Mouse (Mus musculus): ENCODE measurements around the gene Frrs1. TPM values are rescaled to one million over a fixed set of nuclear protein-coding genes. Genes with fewer than 3 reads are reported as not detected.
"Not testable (repeated sequence)": the region's sequence is repeated elsewhere in the genome, so short reads cannot be mapped to it uniquely, and the experiment has no call there.

Gene Frrs1
- 8.6 and 10.8 TPM in 2 replicates for total RNA-seq (2017)

DNA sequence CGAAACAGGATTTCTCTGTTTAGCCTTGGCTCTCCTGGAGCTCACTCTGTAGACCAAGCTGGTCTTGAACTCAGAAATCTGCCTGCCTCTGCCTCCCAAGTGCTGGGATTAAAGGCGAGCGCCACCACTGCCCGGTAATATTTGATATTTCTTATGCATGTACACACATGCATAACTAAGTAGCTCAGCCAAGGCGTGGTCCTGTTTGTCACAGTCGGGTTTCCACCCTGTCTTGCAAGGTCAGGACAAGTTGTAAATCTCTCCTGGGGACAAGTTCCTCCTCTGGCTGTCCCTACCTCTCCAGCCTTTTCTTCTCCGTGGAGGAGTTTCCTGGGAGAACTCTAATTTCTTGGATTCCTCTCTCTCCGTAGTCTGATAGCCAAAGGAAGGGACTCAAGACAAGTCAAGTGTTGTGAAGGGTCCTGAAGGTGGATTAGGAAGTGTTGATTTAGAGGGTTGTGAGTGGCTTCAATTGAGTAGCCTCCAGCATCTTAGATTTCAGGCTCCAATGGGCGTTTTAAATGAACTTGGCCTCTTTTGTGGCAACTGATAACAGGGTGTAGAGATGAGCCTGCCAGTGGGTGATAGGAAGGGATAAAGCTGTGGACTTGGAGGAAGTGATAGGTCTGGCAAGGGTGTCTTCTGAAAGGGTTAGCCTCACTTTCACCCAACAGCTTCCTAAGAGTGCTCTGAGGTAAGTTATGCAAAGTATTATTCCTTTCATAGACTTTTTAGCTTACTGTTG lies at the start of gene Frrs1:
Frrs1 (plus strand) TSS at position 524 of the 745 bp plus-strand sequence.
- no peak for ATAC-seq (ENCODE audit: extremely low read depth, insufficient number of reproducible peaks, low FRiP score, poor library complexity, severe bottlenecking)

DNA sequence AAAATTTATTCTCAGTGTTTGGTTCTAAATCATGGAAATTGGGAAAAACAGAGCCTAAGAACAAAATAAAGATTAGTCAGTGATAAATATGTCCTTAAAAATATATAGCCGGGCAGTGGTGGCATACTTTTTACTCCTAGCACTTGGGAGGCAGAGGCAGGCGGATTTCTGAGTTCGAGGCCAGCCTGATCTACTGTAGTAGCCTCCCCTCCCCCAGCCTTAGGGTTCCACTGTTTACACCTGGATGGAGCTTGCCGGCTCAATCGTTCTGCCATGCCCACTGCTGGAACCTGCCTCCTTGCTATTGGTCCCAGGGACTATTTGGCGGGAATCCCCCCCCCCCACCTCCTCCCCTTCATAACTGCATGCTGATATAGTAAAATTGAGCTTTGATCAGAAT lies 48.9 kb upstream of the Frrs1 start:
- not testable (repeated sequence) for ATAC-seq (ENCODE audit: extremely low read depth, insufficient number of reproducible peaks, low FRiP score, poor library complexity, severe bottlenecking)

GRCm38 (mm10) chr3:116812946-116813345 lies 46.3 kb upstream of the Frrs1 start:
- ATAC-seq (ENCODE audit: extremely low read depth, insufficient number of reproducible peaks, low FRiP score, poor library complexity, severe bottlenecking): no peak

GRCm38 (mm10) chr3:116815305-116815797 lies 43.9 kb upstream of the Frrs1 start:
- ATAC-seq (ENCODE audit: extremely low read depth, insufficient number of reproducible peaks, low FRiP score, poor library complexity, severe bottlenecking): no peak

- ATAC-seq (ENCODE audit: extremely low read depth, insufficient number of reproducible peaks, low FRiP score, poor library complexity, severe bottlenecking): no peak
These were observed 43.3 kb upstream of the Frrs1 start for GRCm38 (mm10) chr3:116815916-116816315.

DNA sequence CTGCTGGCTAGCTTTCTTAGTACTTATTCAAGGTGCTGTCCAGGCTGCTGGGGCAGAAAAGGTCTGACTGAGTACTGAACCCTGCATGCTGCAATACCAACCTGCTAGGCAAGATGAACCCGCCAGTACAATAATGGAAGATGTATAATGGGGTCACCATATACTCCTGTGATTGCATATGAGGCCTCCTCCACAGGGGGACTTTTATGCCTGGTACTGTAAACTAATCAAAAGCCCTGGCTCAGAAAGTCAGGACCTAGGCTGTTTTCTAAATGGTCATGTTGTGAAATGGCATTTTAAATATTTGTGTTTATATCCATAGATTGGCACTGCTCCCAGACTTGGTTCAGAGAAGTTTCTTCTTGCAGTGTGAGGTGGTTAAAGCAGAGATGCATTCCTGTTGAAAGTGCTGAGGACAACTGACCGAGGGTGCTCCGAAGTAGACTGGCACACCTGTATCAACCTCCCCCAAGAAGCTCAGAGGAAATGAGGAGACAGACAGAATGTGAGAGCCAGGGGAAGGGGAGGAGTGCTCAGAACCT lies 42.5 kb upstream of the Frrs1 start:
- no peak for ATAC-seq (ENCODE audit: extremely low read depth, insufficient number of reproducible peaks, low FRiP score, poor library complexity, severe bottlenecking)

GRCm38 (mm10) chr3:116817231-116817630 lies 42.0 kb upstream of the Frrs1 start:
- ATAC-seq (ENCODE audit: extremely low read depth, insufficient number of reproducible peaks, low FRiP score, poor library complexity, severe bottlenecking): no peak

DNA sequence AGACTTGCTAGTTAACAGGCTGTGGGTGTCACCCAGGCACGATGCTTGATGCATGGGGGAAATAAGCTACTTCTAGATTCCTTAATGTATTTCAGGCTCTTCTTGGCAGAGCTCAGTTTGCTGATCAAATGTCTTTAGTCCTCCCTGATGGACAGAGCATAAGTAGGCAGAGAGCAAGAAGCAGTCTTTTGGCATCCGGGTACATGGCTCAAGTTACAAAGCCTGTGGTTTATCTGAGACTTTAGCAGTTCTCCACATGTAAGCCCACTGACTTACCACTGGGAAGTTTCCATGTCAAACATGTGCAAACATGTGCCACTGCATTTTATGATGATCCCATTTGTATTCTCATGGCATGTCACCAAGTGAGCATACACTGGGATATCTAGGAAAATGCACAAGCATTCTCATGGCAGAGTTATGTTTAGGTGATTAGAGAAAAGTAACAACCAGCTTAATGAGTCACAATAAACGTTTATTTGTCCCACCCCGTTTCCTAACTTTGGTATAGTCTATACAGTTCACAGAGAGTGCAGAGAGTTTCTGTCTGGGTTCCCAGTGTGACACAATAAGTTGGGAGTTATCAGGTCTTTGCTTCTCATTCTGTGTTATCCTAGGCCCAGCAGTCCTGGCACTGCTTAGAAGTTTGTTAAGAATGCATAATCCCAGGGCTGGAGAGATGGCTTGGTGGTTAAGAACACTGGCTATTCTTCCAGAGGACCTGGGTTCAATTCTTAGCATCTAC lies 32.6 kb upstream of the Frrs1 start:
- no peak for ATAC-seq (ENCODE audit: extremely low read depth, insufficient number of reproducible peaks, low FRiP score, poor library complexity, severe bottlenecking)

GRCm38 (mm10) chr3:116829274-116829920 lies 29.9 kb upstream of the Frrs1 start:
- no peak for ATAC-seq (ENCODE audit: extremely low read depth, insufficient number of reproducible peaks, low FRiP score, poor library complexity, severe bottlenecking)

DNA sequence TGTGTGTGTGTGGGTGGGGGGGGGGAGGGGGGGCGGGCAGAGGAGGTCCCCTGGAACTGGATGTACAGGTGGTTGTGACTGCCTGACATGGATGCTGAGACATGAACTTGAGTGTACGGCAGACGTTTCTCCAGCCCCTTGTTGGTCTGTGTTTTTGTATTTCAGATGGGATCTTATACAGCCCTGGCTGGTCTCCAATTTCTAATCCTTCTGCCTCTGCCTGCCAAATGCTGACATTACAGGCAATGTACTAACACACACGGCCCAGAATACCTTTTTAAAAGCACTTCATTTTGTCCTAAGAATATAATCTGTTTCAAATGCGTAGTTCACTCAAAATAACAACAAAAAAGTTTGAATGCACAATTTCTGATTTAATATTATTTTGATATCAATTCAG lies 27.9 kb upstream of the Frrs1 start:
- no peak for ATAC-seq (ENCODE audit: extremely low read depth, insufficient number of reproducible peaks, low FRiP score, poor library complexity, severe bottlenecking)

DNA sequence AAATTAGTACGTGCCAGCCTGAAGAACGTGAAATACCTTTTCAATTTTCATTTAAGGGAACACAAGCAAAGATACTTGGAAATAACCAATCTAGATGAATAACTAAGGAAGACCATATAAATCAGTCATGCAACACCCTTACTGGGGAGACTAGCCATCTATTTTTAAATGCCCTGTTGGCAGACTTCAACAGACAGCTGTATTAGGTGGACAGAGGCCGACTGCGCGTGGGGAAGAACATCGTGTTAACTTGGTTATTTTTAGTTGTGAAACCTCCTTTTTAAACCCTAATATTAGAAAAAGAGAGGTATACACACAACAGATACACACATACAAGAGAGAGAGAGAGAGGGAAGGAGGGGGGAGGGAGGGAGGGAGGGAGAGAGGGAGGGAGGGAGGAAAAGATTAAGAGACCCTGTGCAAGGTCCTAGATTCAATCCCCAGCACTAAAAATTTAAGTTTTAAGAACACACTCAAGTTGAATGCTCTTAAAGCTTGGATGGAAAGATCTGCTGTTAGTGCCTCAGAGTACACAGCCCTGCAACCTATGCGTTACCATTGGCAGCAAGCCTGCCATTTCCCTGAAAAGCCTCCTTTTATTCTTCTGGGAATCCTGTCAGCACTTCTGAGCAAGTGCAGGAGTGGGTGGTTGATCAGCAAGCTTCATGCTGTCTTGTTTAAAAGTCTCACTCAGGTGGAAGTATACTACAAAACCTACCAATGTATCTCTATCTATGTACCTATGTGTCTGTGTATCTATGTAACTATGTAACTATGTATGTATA lies 26.5 kb upstream of the Frrs1 start:
- ATAC-seq (ENCODE audit: extremely low read depth, insufficient number of reproducible peaks, low FRiP score, poor library complexity, severe bottlenecking): no peak

- no peak for ATAC-seq (ENCODE audit: extremely low read depth, insufficient number of reproducible peaks, low FRiP score, poor library complexity, severe bottlenecking)
These were observed 25.8 kb upstream of the Frrs1 start for GRCm38 (mm10) chr3:116833491-116833890.

DNA sequence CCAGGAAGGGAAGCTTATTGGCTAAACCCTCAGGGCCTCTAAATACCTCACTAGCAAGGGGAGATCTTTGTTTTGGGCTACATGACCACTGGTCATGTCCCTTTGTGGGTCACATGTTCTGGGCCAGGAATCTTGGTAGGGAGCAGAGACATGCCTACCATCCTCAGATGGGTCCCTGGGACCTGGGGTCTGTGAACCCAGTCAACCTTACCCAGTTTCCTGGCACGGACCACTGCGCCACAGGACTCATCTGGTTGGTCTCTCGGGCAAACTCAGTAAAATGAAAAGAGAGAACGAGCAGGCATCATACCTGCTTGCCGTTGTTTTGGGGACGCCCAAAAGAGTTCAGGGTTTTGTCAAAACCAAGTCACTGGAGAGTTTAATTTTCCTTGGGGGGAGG lies 25.0 kb upstream of the Frrs1 start:
- ATAC-seq (ENCODE audit: extremely low read depth, insufficient number of reproducible peaks, low FRiP score, poor library complexity, severe bottlenecking): no peak

DNA sequence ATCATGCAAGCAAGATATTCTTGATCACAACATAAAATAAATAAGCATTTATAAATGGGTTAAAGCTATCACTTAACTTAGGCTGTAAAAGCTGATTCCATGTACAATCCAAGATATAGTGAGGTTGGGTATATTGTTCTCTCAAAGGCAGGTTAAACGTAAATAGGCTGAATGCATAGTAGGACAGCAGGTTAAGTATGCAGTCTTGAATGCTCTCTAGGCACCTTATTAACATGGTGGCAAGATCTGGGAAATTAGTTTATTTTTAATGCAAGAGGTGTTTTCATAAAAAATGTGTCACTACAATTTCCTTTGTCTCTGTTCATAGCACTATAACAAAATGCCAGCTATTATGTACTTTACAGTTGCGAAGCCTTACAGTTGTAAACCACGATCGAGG lies 23.9 kb upstream of the Frrs1 start:
- no peak for ATAC-seq (ENCODE audit: extremely low read depth, insufficient number of reproducible peaks, low FRiP score, poor library complexity, severe bottlenecking)

DNA sequence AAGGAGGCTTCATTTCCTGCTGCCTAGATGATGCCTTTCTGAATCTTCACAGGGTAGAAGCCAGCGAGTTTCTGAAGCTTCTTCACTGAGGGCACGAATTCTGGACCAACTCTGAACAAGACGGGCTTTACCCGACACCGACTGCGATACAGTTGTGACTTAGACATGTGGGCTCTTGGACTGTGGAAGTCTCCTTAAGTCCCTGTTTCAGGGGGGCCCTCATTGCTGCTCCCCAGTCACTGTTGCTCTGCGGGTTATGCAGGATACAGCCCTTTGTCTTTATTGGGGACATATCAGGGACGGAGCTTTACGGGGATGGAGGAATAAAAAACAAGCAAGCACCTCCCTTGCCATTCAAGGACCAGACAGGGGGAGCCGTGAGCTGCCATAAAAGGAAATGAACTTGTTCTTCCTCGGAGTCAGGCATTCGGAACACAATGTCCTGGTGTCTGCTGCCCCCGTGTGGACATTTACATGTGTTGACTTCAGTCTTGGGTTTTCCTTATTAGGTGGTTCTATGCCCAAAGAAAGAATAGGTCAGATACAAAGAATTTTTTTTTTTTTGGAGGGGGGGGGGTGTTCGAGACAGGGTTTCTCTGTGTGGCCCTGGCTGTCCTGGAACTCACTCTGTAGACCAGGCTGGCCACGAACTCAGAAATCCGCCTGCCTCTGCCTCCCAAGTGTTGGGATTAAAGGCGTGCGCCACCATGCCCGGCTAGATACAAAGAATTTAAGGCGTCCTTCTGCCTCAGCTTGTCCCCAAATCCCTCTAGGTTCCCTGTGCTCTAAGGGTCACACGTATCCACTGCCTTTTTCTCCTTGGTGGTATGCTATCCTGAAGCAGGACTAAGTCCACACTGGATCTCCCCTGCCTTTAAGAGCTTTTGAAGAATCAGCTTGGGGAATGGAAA lies 23.2 kb upstream of the Frrs1 start:
- ATAC-seq (ENCODE audit: extremely low read depth, insufficient number of reproducible peaks, low FRiP score, poor library complexity, severe bottlenecking): peak; percentile 96

GRCm38 (mm10) chr3:116836681-116837475 lies 22.4 kb upstream of the Frrs1 start:
- no peak for ATAC-seq (ENCODE audit: extremely low read depth, insufficient number of reproducible peaks, low FRiP score, poor library complexity, severe bottlenecking)

DNA sequence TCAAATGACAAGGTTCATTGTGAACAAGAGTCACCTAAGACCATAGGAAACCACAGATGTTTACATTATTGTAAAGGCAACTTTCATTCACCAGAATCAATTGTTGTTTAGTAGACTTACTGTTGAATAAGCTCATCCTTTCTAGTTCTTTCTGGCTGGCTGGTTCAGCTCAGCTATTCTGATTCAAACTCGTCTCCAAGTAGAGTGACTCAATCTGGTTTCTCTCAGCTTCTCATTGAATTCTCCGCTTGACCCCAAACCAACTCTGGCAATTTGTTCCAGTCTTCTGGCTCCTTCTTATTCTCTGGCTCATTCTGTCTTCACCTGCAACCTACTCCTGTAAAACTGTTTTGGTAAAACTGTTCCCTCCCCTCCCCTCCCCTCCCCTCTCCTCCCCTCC lies 18.0 kb upstream of the Frrs1 start:
- ATAC-seq (ENCODE audit: extremely low read depth, insufficient number of reproducible peaks, low FRiP score, poor library complexity, severe bottlenecking): no peak
